Mouse (Mus musculus) kidney, adult 2 months (tissue): ENCODE results near the gene Optc.

Source experiments
- CTCF ChIP-seq: fragments of 200-500 bp; conservative IDR thresholded peaks from 2 replicates; pipeline ENCODE4 v1.5.1; 2011; ENCODE audit warnings: low read depth, mild to moderate bottlenecking, control low read depth, low read length, moderate library complexity, mixed read lengths; ENCODE audit not compliant: insufficient read depth, insufficient read length
- POLR2A ChIP-seq: fragments of 200-500 bp; IDR thresholded peaks from one replicate; pipeline ENCODE4 v1.6.1; 2011; ENCODE audit warnings: low read depth, low read length, control low read depth

- no peak for TF ChIP-seq CTCF
- TF ChIP-seq POLR2A: no peak
Measured at GRCm38 (mm10) chr1:133887044-133887443, 20.8 kb downstream of the Optc start.
